26 mouse cellular contexts compared by ENCODE assay signal in genomic region chr12:70884973-70885372, GRCm38 (mm10). TPM values are rescaled to one million over a fixed set of nuclear protein-coding genes. Genes with fewer than 3 reads are reported as not detected.
DNase-seq lines count a peak whose midpoint lies in the region; ATAC-seq and TF ChIP-seq lines count a peak whose summit lies in the region.
"Had no signal": no experiment of that assay in that cellular context is flagged by ENCODE, and none has a peak within 500 bp of the region (broad histone marks: within the 10 kb centered on the region; RNA-seq: fewer than 3 reads in every experiment).

No protein-coding gene starts in this region.

- no peak overlapping the region for H3K27ac ChIP-seq in forebrain, embryonic 11.5 days (ENCODE audit: low read depth, low read length)
- H3K27ac ChIP-seq in forebrain, embryonic 15.5 days (replicated peaks), result no peak overlapping the region
- H3K27ac ChIP-seq in lung, postnatal 0 days (ENCODE audit: low read length), result no peak overlapping the region
- peak overlapping the region; percentile 42; the same call in 1 of the 2 replicates for H3K27ac ChIP-seq in embryonic fibroblast, embryonic 13.5 days (ENCODE audit: insufficient read depth, low read length)
- no peak overlapping the region for H3K27ac ChIP-seq in stomach, postnatal 0 days (replicated peaks)
- H3K27ac ChIP-seq: embryonic facial prominence, embryonic 13.5 days; embryonic facial prominence, embryonic 15.5 days; forebrain, embryonic 10.5 days; forebrain, embryonic 13.5 days had no signal

- H3K27me3 ChIP-seq in forebrain, embryonic 11.5 days (ENCODE audit: control insufficient read depth, insufficient read depth, low read length), result no peaks in the 10 kb centered on the region
- no peaks in the 10 kb centered on the region for H3K27me3 ChIP-seq in forebrain, embryonic 15.5 days
- H3K27me3 ChIP-seq in lung, postnatal 0 days (replicated peaks; ENCODE audit: insufficient read depth, low read length), result no peaks in the 10 kb centered on the region
- H3K27me3 ChIP-seq in stomach, postnatal 0 days (ENCODE audit: control insufficient read depth, insufficient read depth, low read length), result no peaks in the 10 kb centered on the region
- H3K27me3 ChIP-seq: embryonic facial prominence, embryonic 13.5 days; embryonic facial prominence, embryonic 15.5 days; forebrain, embryonic 13.5 days; Patski had no signal

- DNase-seq in forebrain, embryonic 11.5 days (ENCODE audit: low spot score), result peak; percentile 14
- DNase-seq in lung, postnatal 0 days (ENCODE audit: low spot score), result peak; percentile 34
- no peak for DNase-seq in lung, postnatal 25 days (ENCODE audit: low spot score)
- no peak for DNase-seq in stomach, postnatal 0 days (ENCODE audit: low spot score)
- DNase-seq in right cerebral cortex, adult 2 months (ENCODE audit: low spot score in 2 of 2), result no peak
- DNase-seq: adrenal gland, adult 8-10 months; adrenal gland, postnatal 14 days; adrenal gland, postnatal 36 days; cerebellum, adult 11 months; cerebellum, adult 18-20 months; cerebellum, adult 8-10 months; cerebellum, adult 9-11 months; cerebellum, postnatal 14 days; cerebellum, postnatal 36 days; embryo, embryonic 11 days had no signal

- no peak for TF ChIP-seq CTCF in lung, postnatal 0 days (IDR thresholded peaks at IDR 0.05)
- no peak for TF ChIP-seq CTCF in embryonic fibroblast, embryonic 13.5 days (IDR thresholded peaks at IDR 0.05; ENCODE audit: borderline replicate concordance, insufficient read depth, low read length)
- no peak for TF ChIP-seq CTCF in stomach, postnatal 0 days (IDR thresholded peaks at IDR 0.05; ENCODE audit: low read depth)

- H3K4me1 ChIP-seq in forebrain, embryonic 11.5 days (replicated peaks; ENCODE audit: control insufficient read depth, insufficient read depth, low read length), result no peaks in the 10 kb centered on the region
- peaks cover 11% of the 10 kb centered on the region; the same call in 1 of the 2 replicates for H3K4me1 ChIP-seq in forebrain, embryonic 15.5 days
- H3K4me1 ChIP-seq in lung, postnatal 0 days (ENCODE audit: insufficient read depth, low read depth, low read length), result peaks cover 3% of the 10 kb centered on the region; the same call in 1 of the 2 replicates
- H3K4me1 ChIP-seq in embryonic fibroblast, embryonic 13.5 days (ENCODE audit: control insufficient read depth, insufficient read depth, low read length), result peaks cover 11% of the 10 kb centered on the region
- no peaks in the 10 kb centered on the region for H3K4me1 ChIP-seq in stomach, postnatal 0 days (replicated peaks; ENCODE audit: control insufficient read depth, insufficient read depth)
- H3K4me1 ChIP-seq: embryonic facial prominence, embryonic 15.5 days; forebrain, embryonic 10.5 days; forebrain, embryonic 13.5 days had no signal

- WGBS in forebrain, embryonic 11.5 days, result 93% methylated on average over 5 of the region's 6 CpGs
- 90% methylated on average over 5 of the region's 6 CpGs for WGBS in forebrain, embryonic 15.5 days
- 50% methylated on average over 6 of the region's 6 CpGs for WGBS in lung, postnatal 0 days
- WGBS in stomach, postnatal 0 days, result 39% methylated on average over 5 of the region's 6 CpGs

- TF ChIP-seq EP300 in lung, postnatal 0 days (IDR thresholded peaks at IDR 0.05), result no peak
- no peak for TF ChIP-seq EP300 in stomach, postnatal 0 days (optimal IDR thresholded peaks at IDR 0.05)

- no peaks in the 10 kb centered on the region for H3K9me3 ChIP-seq in forebrain, embryonic 11.5 days (ENCODE audit: control insufficient read depth, low read length)
- H3K9me3 ChIP-seq in forebrain, embryonic 15.5 days, result no peaks in the 10 kb centered on the region
- no peaks in the 10 kb centered on the region for H3K9me3 ChIP-seq in lung, postnatal 0 days (ENCODE audit: low read length)
- H3K9me3 ChIP-seq in stomach, postnatal 0 days (ENCODE audit: control insufficient read depth, low read length), result no peaks in the 10 kb centered on the region
- H3K9me3 ChIP-seq: embryonic facial prominence, embryonic 13.5 days; embryonic facial prominence, embryonic 15.5 days; forebrain, embryonic 10.5 days; forebrain, embryonic 13.5 days had no signal

- no peaks in the 10 kb centered on the region for H3K36me3 ChIP-seq in forebrain, embryonic 11.5 days (ENCODE audit: control insufficient read depth, insufficient read depth, low read length)
- no peaks in the 10 kb centered on the region for H3K36me3 ChIP-seq in forebrain, embryonic 15.5 days
- H3K36me3 ChIP-seq in lung, postnatal 0 days (ENCODE audit: insufficient read depth, low read length), result 0 out of 2 replicates have a peak, but pooled peaks cover 6% of the 10 kb centered on the region
- peaks cover 18% of the 10 kb centered on the region for H3K36me3 ChIP-seq in stomach, postnatal 0 days (ENCODE audit: control insufficient read depth, insufficient read depth, low read length)

- no peak for ATAC-seq in forebrain, embryonic 11.5 days (replicated peaks; ENCODE audit: low FRiP score)
- ATAC-seq in forebrain, embryonic 15.5 days (replicated peaks), result no peak
- ATAC-seq in lung, postnatal 0 days, result peak; percentile 25; the same call in 1 of the 2 replicates
- ATAC-seq in stomach, postnatal 0 days (ENCODE audit: low FRiP score, low TSS enrichment), result peak; percentile 51; the same call in 1 of the 2 replicates
- ATAC-seq in erythroblast, adult 5-6 weeks (replicated peaks; ENCODE audit: low FRiP score, poor library complexity, severe bottlenecking), result no peak
- ATAC-seq: activated CD4-positive, CD25-positive, alpha-beta regulatory T cell, adult 4 months; forebrain, embryonic 13.5 days; forebrain, embryonic 16.5 days; Patski had no signal

- TF ChIP-seq POLR2A in embryonic fibroblast, embryonic 13.5 days (IDR thresholded peaks at IDR 0.05; ENCODE audit: low read depth, low read length), result no peak

- no peak overlapping the region for H3K4me2 ChIP-seq in forebrain, embryonic 11.5 days (ENCODE audit: low read depth, low read length, severe bottlenecking)
- no peak overlapping the region for H3K4me2 ChIP-seq in forebrain, embryonic 15.5 days (replicated peaks)
- H3K4me2 ChIP-seq in lung, postnatal 0 days (replicated peaks; ENCODE audit: low read depth, low read length), result no peak overlapping the region
- no peak overlapping the region for H3K4me2 ChIP-seq in stomach, postnatal 0 days (replicated peaks; ENCODE audit: low read depth)
- H3K4me2 ChIP-seq: embryonic facial prominence, embryonic 13.5 days; embryonic facial prominence, embryonic 15.5 days; forebrain, embryonic 13.5 days had no signal

- H3K9ac ChIP-seq in forebrain, embryonic 11.5 days (ENCODE audit: low read length), result no peak overlapping the region
- H3K9ac ChIP-seq in forebrain, embryonic 15.5 days (replicated peaks), result no peak overlapping the region
- H3K9ac ChIP-seq in lung, postnatal 0 days (replicated peaks; ENCODE audit: low read depth), result no peak overlapping the region
- H3K9ac ChIP-seq in stomach, postnatal 0 days (ENCODE audit: low read length), result no peak overlapping the region
- H3K9ac ChIP-seq: embryonic facial prominence, embryonic 13.5 days; embryonic facial prominence, embryonic 15.5 days; forebrain, embryonic 13.5 days had no signal

- no peak overlapping the region for H3K4me3 ChIP-seq in forebrain, embryonic 11.5 days (ENCODE audit: low read depth, low read length)
- H3K4me3 ChIP-seq in forebrain, embryonic 15.5 days, result no peak overlapping the region
- H3K4me3 ChIP-seq in lung, postnatal 0 days (ENCODE audit: low read depth, low read length), result no peak overlapping the region
- no peak overlapping the region for H3K4me3 ChIP-seq in embryonic fibroblast, embryonic 13.5 days (ENCODE audit: insufficient read depth, low read length)
- H3K4me3 ChIP-seq in stomach, postnatal 0 days (ENCODE audit: low read depth, low read length), result no peak overlapping the region
- H3K4me3 ChIP-seq: embryonic facial prominence, embryonic 13.5 days; embryonic facial prominence, embryonic 15.5 days; erythroblast, embryonic 14.5 days; forebrain, embryonic 10.5 days; forebrain, embryonic 13.5 days had no signal

RNA-seq across cellular contexts. Expression of gene Actr10, which starts 52.7 kb away (rescaled TPM):
- 251 and 261 TPM in 2 replicates for polyA plus RNA-seq in forebrain, embryonic 11.5 days (2014; fragmentation: Nextera tagmentation; extraction: Ambion mirVana)
- 223 and 242 TPM in 2 replicates for polyA plus RNA-seq in forebrain, embryonic 15.5 days (2015; fragmentation: Nextera tagmentation; extraction: Ambion mirVana)
- polyA plus RNA-seq in lung, postnatal 0 days (2015; fragmentation: Nextera tagmentation; extraction: Ambion mirVana), result 192 and 206 TPM in 2 replicates
- 230 and 238 TPM in 2 replicates for polyA plus RNA-seq in embryonic fibroblast, embryonic 13.5 days (2011; ENCODE audit: insufficient read length, low read depth, missing spikeins)
- polyA plus RNA-seq in stomach, postnatal 0 days (2015; fragmentation: Nextera tagmentation; extraction: Ambion mirVana), result 193 and 199 TPM in 2 replicates
- total RNA-seq in erythroblast, adult 5-6 weeks (2015; ENCODE audit: low replicate concordance), result 40.3 and 76.7 TPM in 2 replicates
- 29.5 and 39.3 TPM in 2 replicates for total RNA-seq in erythroblast, adult 5-6 weeks (2017; ENCODE audit: low replicate concordance)

RNA-seq across cellular contexts. Expression of gene Frmd6, which starts 59.7 kb away (rescaled TPM):
- polyA plus RNA-seq in forebrain, embryonic 11.5 days (2014; fragmentation: Nextera tagmentation; extraction: Ambion mirVana), result 20.9 and 22.7 TPM in 2 replicates
- polyA plus RNA-seq in forebrain, embryonic 15.5 days (2015; fragmentation: Nextera tagmentation; extraction: Ambion mirVana), result 11.8 and 11.9 TPM in 2 replicates
- polyA plus RNA-seq in lung, postnatal 0 days (2015; fragmentation: Nextera tagmentation; extraction: Ambion mirVana), result 25.5 and 27.9 TPM in 2 replicates
- polyA plus RNA-seq in embryonic fibroblast, embryonic 13.5 days (2011; ENCODE audit: insufficient read length, low read depth, missing spikeins), result 113 and 137 TPM in 2 replicates
- polyA plus RNA-seq in stomach, postnatal 0 days (2015; fragmentation: Nextera tagmentation; extraction: Ambion mirVana), result 17.1 and 17.2 TPM in 2 replicates
- total RNA-seq in erythroblast, adult 5-6 weeks (2015; ENCODE audit: low replicate concordance), result 0.19 and 1.3 TPM in 2 replicates
- 0.60 and 1.5 TPM in 2 replicates for total RNA-seq in erythroblast, adult 5-6 weeks (2017; ENCODE audit: low replicate concordance)

Comparison
In these comparisons a context has a peak if more than half of its experiments do, and no peak if none do; other contexts are left out.
1. DNase-seq: peak in forebrain, embryonic 11.5 days (single experiment) and lung, postnatal 0 days (single experiment); none in lung, postnatal 25 days (single experiment), stomach, postnatal 0 days (single experiment) and right cerebral cortex, adult 2 months (0 of 2).
2. ATAC-seq: peak in lung, postnatal 0 days (single experiment) and stomach, postnatal 0 days (single experiment); none in forebrain, embryonic 11.5 days (single experiment), forebrain, embryonic 15.5 days (single experiment) and erythroblast, adult 5-6 weeks (single experiment).